Mouse (Mus musculus) erythroblast, embryonic 14.5 days (primary cell): Measurements from ENCODE around the gene Coq8b. TPM values are rescaled to one million over a fixed set of nuclear protein-coding genes. Genes with fewer than 3 reads are reported as not detected.
A peak's percentile ranks its signal among the peaks of the same experiment; 100 is the strongest.

Source experiments
- H3K27me3 ChIP-seq: 2 replicates; pipeline ENCODE4 v1.6.1; 2012; ENCODE audit warnings: inconsistent platforms; ENCODE audit not compliant: control insufficient read depth
- H3K36me3 ChIP-seq: 2 replicates; pipeline ENCODE4 v1.6.1; 2012; ENCODE audit warnings: mild to moderate bottlenecking, inconsistent platforms; ENCODE audit not compliant: control insufficient read depth
- H3K4me1 ChIP-seq: 2 replicates; pipeline ENCODE4 v1.6.1; 2012; ENCODE audit warnings: inconsistent platforms; ENCODE audit not compliant: control insufficient read depth
- H3K4me3 ChIP-seq: replicated peaks from 2 replicates; pipeline ENCODE3; 2012; ENCODE audit warnings: moderate library complexity, mild to moderate bottlenecking, inconsistent platforms
- H3K9me3 ChIP-seq: 2 replicates; pipeline ENCODE4 v1.6.1; 2012; ENCODE audit warnings: low read length, inconsistent platforms, mixed read lengths; ENCODE audit not compliant: control insufficient read depth
- GATA1 ChIP-seq: IDR thresholded peaks from 2 replicates; pipeline ENCODE4 v1.6.1; 2012; ENCODE audit warnings: low read length, inconsistent platforms, mixed read lengths
- TAL1 ChIP-seq: IDR thresholded peaks from 3 replicates; pipeline ENCODE4 v1.6.1; 2012; ENCODE audit warnings: low read length, inconsistent platforms, mixed read lengths
- polyA plus RNA-seq: library from polyadenylated mRNA; stranded (reverse); fragments of >175 nt; gene quantifications from 2 replicates; pipeline ENCODE4 v1.2.3, GENCODE M21; 2012

Gene Coq8b
- polyA plus RNA-seq, 1 experiment: 2.7 TPM

DNA sequence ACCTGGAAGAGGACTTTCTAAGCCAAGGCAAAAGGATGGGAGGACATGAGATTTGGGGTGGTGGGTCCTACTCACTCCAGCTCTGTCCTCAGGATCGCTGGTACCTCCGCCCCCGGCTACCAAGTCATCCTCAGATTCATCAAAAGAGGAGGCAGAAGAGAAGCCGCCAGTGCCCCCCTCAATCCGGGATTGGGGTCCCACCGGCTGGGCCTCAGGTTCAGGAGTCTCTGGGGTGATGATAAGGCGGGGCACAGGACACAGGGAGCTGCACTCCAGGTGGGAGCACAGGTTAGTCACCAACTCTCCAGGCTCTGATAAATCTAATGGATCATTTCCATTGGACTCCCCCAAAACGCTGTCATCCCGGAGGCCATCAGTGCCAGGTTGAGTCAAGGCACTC is 5.5 kb upstream of the Coq8b start:
- H3K4me1 ChIP-seq: peaks cover 77% of the 10 kb centered on the region
- H3K9me3 ChIP-seq: no peaks in the 10 kb centered on the region
- H3K4me3 ChIP-seq: peak overlapping the region; percentile 87
- no peaks in the 10 kb centered on the region for H3K27me3 ChIP-seq
- TF ChIP-seq TAL1 (no peak), GATA1 (no peak)
- peaks cover 6% of the 10 kb centered on the region for H3K36me3 ChIP-seq

DNA sequence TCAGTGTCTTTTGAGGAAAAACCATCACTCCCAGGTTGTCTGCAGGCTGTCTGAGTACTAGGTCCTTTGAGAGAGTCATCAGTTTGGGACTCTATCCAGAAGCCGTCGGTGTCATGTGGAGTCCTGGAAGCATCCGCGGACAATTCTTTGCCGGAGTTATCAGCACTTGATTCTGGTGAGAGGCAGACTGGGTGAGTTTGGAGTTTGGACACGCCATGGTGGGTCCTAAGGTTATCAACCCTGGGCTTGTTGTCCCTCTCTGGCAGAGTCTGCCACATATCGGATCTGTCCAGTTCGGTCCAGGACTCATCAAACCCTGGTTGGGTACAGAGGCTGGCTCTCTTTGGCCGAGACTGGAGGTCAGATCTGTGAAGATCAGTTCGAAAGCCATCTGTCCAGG is 5.1 kb upstream of the Coq8b start:
- peaks cover 77% of the 10 kb centered on the region for H3K4me1 ChIP-seq
- peak overlapping the region; percentile 87 for H3K4me3 ChIP-seq
- no peaks in the 10 kb centered on the region for H3K9me3 ChIP-seq
- H3K36me3 ChIP-seq: peaks cover 6% of the 10 kb centered on the region
- TF ChIP-seq GATA1: no peak
- TF ChIP-seq TAL1: no peak
- H3K27me3 ChIP-seq: no peaks in the 10 kb centered on the region

DNA sequence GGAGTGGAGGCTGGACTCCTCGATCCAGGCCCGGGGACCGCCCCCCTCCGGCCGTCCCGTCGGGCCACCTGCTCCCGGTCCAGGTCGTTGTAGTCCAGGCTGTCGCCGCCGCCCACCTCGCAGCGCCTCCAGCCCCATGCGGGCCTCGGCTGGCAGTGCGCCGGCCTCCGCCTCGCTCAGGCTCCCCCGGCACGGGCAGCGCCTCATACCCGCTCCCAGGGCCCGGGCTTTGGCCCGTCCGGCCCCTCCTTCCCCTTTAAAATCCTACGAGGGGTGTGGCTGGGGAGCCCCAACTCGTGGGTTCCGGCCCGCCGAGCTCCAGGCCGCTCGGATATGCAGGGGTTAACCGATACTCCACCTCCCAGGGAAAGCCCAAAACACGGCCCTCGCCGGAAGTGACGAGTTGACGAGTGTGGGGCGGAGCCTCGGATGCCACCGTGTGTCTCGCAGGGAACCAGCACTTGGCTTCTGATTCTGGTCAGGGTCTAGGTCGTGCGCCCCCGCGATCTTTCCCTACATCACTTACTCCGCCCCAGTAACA is 4.5 kb upstream of the Coq8b start, which contains the start of gene Itpkc:
Gene Itpkc, minus strand, starts transcription at position 381 of the 541 bp plus-strand sequence.
- Histone ChIP-seq H3K4me1 (peaks cover 75% of the 10 kb centered on the region), H3K4me3 (peak within 1 kb of the TSS; percentile 87), H3K27me3 (no peaks in the 10 kb centered on the region), H3K36me3 (peaks cover 6% of the 10 kb centered on the region), H3K9me3 (no peaks in the 10 kb centered on the region)
- TF ChIP-seq GATA1 (no peak), TAL1 (no peak)

DNA sequence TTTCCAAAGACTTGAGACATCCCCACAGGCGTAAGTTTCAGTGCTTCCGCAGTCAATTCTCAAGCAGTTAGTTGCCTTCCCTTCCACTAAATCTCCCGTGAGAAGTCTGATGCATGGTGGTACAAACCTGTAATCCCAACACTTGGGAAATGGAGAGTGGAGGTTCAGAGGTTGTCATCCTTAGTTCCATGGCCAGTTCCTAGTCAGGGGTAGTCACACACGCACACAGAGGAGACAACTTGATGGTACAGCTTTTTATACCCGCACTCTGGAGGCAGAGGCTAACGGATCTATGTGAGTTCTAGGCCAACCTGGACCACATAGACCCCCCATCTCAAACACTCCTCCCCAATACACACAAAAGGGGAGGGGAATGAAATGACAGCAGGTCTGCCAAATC is 4.0 kb upstream of the Coq8b start:
- Histone ChIP-seq H3K9me3 (no peaks in the 10 kb centered on the region), H3K27me3 (no peaks in the 10 kb centered on the region), H3K36me3 (peaks cover 6% of the 10 kb centered on the region), H3K4me3 (peak overlapping the region; percentile 87), H3K4me1 (peaks cover 75% of the 10 kb centered on the region)
- TF ChIP-seq TAL1 (no peak), GATA1 (no peak)

DNA sequence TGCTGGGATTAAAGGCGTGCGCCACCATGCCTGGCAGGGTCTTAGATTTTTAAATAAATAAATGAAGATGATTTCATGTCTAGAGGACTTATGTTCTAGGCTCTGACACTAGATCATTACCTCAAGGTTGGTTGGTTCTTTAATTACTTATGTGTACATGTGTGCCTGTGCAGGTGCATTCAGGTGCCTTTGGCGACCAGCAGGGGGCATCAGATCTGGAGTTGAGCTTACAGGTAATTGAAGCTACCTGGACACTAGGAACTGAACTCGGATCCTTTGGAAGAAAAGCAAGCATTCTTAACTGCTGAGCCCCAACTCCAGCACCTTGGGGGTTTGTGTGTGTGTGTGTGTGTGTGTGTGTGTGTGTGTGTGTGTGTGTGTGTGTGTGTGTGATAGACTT is 2.0 kb upstream of the Coq8b start:
- Histone ChIP-seq H3K27me3 (no peaks in the 10 kb centered on the region), H3K4me1 (peaks cover 57% of the 10 kb centered on the region), H3K36me3 (no peaks in the 10 kb centered on the region), H3K4me3 (no peak overlapping the region), H3K9me3 (no peaks in the 10 kb centered on the region)
- TF ChIP-seq TAL1 (no peak), GATA1 (no peak)

DNA sequence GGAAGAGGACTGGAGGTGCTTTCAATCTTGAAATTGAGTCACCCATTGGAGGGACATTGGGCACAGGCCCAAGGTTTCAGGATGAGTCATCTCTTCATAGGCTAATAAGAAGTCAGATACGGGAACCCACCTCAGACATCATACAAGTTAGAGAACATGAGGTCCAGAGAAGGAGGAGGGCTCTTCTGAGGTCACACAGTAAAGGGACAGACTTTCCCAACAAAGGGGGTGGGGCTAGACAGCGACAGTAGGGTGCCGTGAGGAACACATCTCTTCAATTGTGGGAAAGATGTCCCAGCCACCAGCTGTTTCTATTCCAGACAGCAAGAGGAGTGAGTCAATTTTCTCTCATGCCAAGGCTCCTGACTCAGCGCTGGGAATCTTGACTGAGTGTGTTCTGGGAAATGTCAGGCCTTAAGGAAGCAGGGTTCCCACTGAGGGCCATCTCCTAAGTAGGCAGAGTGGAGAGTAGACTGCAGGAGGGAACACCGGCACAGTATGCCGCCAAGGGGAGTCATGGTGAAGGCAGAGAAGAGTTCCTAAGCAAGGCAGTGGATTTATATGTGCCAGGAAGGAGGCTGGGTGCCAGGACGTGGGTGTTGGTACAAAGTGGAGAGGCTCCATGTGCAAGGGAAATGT is 1.0 kb upstream of the Coq8b start:
- Histone ChIP-seq H3K4me3 (no peak overlapping the region), H3K36me3 (no peaks in the 10 kb centered on the region), H3K4me1 (peaks cover 47% of the 10 kb centered on the region), H3K27me3 (no peaks in the 10 kb centered on the region), H3K9me3 (no peaks in the 10 kb centered on the region)
- no peak for TF ChIP-seq GATA1
- no peak for TF ChIP-seq TAL1

DNA sequence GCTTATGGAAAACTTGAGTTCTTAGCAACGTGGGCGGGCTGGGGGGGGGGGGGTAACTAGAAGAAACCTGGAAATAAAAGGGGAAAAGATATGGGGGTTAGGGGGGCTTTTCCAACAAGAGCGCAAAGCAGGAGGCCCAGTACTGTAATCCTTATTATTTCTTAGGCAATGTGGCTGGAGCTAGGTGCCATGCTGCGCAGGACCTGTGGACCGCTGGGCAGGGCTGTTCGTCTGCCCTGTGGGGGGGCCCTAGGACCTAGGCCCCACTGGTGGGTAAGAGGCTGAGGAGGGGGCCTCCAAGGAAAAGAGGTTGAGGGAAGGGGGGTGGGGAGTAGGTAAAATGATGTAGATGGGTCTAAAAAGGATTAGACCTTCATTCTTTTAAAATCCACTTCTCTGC is 477 bp downstream of the Coq8b start:
- Histone ChIP-seq H3K4me1 (peaks cover 32% of the 10 kb centered on the region), H3K9me3 (no peaks in the 10 kb centered on the region), H3K27me3 (no peaks in the 10 kb centered on the region), H3K36me3 (no peaks in the 10 kb centered on the region), H3K4me3 (peak overlapping the region; percentile 84)
- TF ChIP-seq TAL1 (no peak), GATA1 (no peak)

DNA sequence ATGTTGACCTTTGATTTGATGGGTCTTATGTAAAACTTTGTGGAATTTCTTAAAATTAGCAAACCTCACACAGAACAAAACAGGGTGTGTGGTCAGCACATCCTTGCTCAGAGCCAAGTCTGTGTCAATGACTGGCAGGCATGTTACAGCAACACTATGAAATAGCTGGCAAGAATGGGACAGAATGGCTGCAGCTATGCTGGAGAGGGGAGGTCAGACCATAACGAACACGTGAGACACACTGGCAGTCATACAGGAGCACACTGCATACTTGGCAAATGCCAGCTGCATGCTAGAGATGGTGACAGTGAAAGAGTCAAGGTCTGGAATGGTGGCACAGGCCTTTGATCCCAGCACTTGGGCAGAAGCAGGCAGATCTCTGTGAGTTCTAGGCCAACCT is 2.9 kb downstream of the Coq8b start:
- Histone ChIP-seq H3K4me3 (no peak overlapping the region), H3K36me3 (peaks cover 9% of the 10 kb centered on the region)

DNA sequence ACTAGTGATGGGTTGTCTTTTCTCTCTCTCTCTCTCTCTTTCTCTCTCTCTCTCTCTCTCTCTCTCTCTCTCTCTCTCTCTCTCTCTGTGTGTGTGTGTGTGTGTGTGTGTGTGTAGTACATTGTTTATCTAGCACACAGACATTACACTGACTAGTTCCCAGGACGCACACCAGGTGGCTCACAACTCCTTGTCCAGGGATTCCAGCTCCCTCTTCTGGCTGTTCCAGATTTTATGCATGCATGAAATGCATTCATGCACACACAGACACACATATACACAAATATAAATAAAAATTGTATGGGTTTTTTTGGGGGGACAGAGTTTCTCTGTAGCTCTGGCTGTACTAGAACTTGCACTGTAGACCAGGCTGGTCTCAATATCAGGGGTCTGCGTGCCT is 4.7 kb downstream of the Coq8b start:
- H3K4me3 ChIP-seq: no peak overlapping the region
- H3K9me3 ChIP-seq: no peaks in the 10 kb centered on the region
- no peak for TF ChIP-seq TAL1
- TF ChIP-seq GATA1: no peak
- H3K4me1 ChIP-seq: peaks cover 13% of the 10 kb centered on the region
- no peaks in the 10 kb centered on the region for H3K27me3 ChIP-seq
- H3K36me3 ChIP-seq: peaks cover 18% of the 10 kb centered on the region

More for the DNA sequence above, 2.9 kb downstream of the Coq8b start:
- TF ChIP-seq TAL1 (no peak), GATA1 (no peak)
- Histone ChIP-seq H3K9me3 (no peaks in the 10 kb centered on the region), H3K4me1 (peaks cover 24% of the 10 kb centered on the region), H3K27me3 (no peaks in the 10 kb centered on the region)
